Mouse (Mus musculus): ENCODE data around the gene Gm10638. TPM values are rescaled to one million over a fixed set of nuclear protein-coding genes. Genes with fewer than 3 reads are reported as not detected.

Gm10638 gene
- 1.8 and 2.2 TPM in 2 replicates for polyA plus RNA-seq (2012; rRNA removed)

- H3K27ac ChIP-seq (ENCODE audit: control insufficient read depth, insufficient read depth, low read length) = no peak within 1 kb of the TSS
- TF ChIP-seq POLR2A (IDR thresholded peaks at IDR 0.05; ENCODE audit: control insufficient read depth, extremely low read depth, insufficient read depth, low read length, poor library complexity) = no peak
- no peak for TF ChIP-seq CTCF (IDR thresholded peaks at IDR 0.05; ENCODE audit: borderline replicate concordance, control insufficient read depth, extremely low read depth, insufficient read depth, low read length, poor library complexity)
- peaks cover 7% of the 10 kb centered on the region; the same call in 1 of the 2 replicates for H3K4me1 ChIP-seq (replicated peaks; ENCODE audit: control insufficient read depth, insufficient read depth, low read length)
- H3K4me3 ChIP-seq (ENCODE audit: control insufficient read depth, insufficient read depth, low read length) = peak within 1 kb of the TSS; percentile 78
- H3K36me3 ChIP-seq (ENCODE audit: control insufficient read depth, insufficient read depth, low read length) = no peaks in the 10 kb centered on the region
- peak; percentile 62 for DNase-seq
- 0% methylated on average over 80 of the region's 88 CpGs for WGBS
- H3K27me3 ChIP-seq (ENCODE audit: control insufficient read depth, insufficient read depth, low read length) = no peaks in the 10 kb centered on the region
Observed at GRCm38 (mm10) chr8:86745221-86745934, at the start of gene Gm10638, which contains the start of gene Siah1a. TSS of gene Gm10638 (plus strand) at chr8:86745699. TSS of gene Siah1a (minus strand) at chr8:86745934.

GRCm38 (mm10) chr8:86695703-86696102, 49.8 kb upstream of the Gm10638 start:
- no peak for DNase-seq
- 100% methylated on average over 2 of the region's 2 CpGs for WGBS
- no peak overlapping the region for H3K27ac ChIP-seq (ENCODE audit: control insufficient read depth, insufficient read depth, low read length)
- no peaks in the 10 kb centered on the region for H3K27me3 ChIP-seq (ENCODE audit: control insufficient read depth, insufficient read depth, low read length)
- TF ChIP-seq CTCF (IDR thresholded peaks at IDR 0.05; ENCODE audit: borderline replicate concordance, control insufficient read depth, extremely low read depth, insufficient read depth, low read length, poor library complexity) (no peak), POLR2A (IDR thresholded peaks at IDR 0.05; ENCODE audit: control insufficient read depth, extremely low read depth, insufficient read depth, low read length, poor library complexity) (no peak)
- 0 out of 2 replicates have a peak, but pooled peaks cover 4% of the 10 kb centered on the region for H3K36me3 ChIP-seq (ENCODE audit: control insufficient read depth, insufficient read depth, low read length)
- no peak overlapping the region for H3K4me3 ChIP-seq (ENCODE audit: control insufficient read depth, insufficient read depth, low read length)
- peaks cover 13% of the 10 kb centered on the region for H3K4me1 ChIP-seq (replicated peaks; ENCODE audit: control insufficient read depth, insufficient read depth, low read length)

- Histone ChIP-seq H3K4me3 (ENCODE audit: control insufficient read depth, insufficient read depth, low read length) (no peak overlapping the region), H3K27me3 (ENCODE audit: control insufficient read depth, insufficient read depth, low read length) (no peaks in the 10 kb centered on the region), H3K36me3 (ENCODE audit: control insufficient read depth, insufficient read depth, low read length) (0 out of 2 replicates have a peak, but pooled peaks cover 4% of the 10 kb centered on the region), H3K4me1 (replicated peaks; ENCODE audit: control insufficient read depth, insufficient read depth, low read length) (peaks cover 9% of the 10 kb centered on the region), H3K27ac (ENCODE audit: control insufficient read depth, insufficient read depth, low read length) (no peak overlapping the region)
- DNase-seq = no peak
- WGBS = 85% methylated on average over 1 of the region's 1 CpGs
- TF ChIP-seq CTCF (IDR thresholded peaks at IDR 0.05; ENCODE audit: borderline replicate concordance, control insufficient read depth, extremely low read depth, insufficient read depth, low read length, poor library complexity) (no peak), POLR2A (IDR thresholded peaks at IDR 0.05; ENCODE audit: control insufficient read depth, extremely low read depth, insufficient read depth, low read length, poor library complexity) (no peak)
Observed at GRCm38 (mm10) chr8:86698811-86699421, 46.6 kb upstream of the Gm10638 start.

- H3K27ac ChIP-seq (ENCODE audit: control insufficient read depth, insufficient read depth, low read length) = no peak overlapping the region
- no peaks in the 10 kb centered on the region for H3K27me3 ChIP-seq (ENCODE audit: control insufficient read depth, insufficient read depth, low read length)
- H3K4me1 ChIP-seq (replicated peaks; ENCODE audit: control insufficient read depth, insufficient read depth, low read length) = peaks cover 9% of the 10 kb centered on the region
- DNase-seq = no peak
- TF ChIP-seq CTCF (IDR thresholded peaks at IDR 0.05; ENCODE audit: borderline replicate concordance, control insufficient read depth, extremely low read depth, insufficient read depth, low read length, poor library complexity) (no peak), POLR2A (IDR thresholded peaks at IDR 0.05; ENCODE audit: control insufficient read depth, extremely low read depth, insufficient read depth, low read length, poor library complexity) (no peak)
- H3K4me3 ChIP-seq (ENCODE audit: control insufficient read depth, insufficient read depth, low read length) = no peak overlapping the region
- WGBS = 57% methylated on average over 12 of the region's 12 CpGs
- H3K36me3 ChIP-seq (ENCODE audit: control insufficient read depth, insufficient read depth, low read length) = 0 out of 2 replicates have a peak, but pooled peaks cover 4% of the 10 kb centered on the region
Observed at GRCm38 (mm10) chr8:86699471-86699870, 46.0 kb upstream of the Gm10638 start.

- WGBS = 96% methylated on average over 3 of the region's 3 CpGs
- TF ChIP-seq POLR2A (IDR thresholded peaks at IDR 0.05; ENCODE audit: control insufficient read depth, extremely low read depth, insufficient read depth, low read length, poor library complexity) (no peak), CTCF (IDR thresholded peaks at IDR 0.05; ENCODE audit: borderline replicate concordance, control insufficient read depth, extremely low read depth, insufficient read depth, low read length, poor library complexity) (no peak)
Observed at GRCm38 (mm10) chr8:86702453-86702852, 43.0 kb upstream of the Gm10638 start.

GRCm38 (mm10) chr8:86705317-86705716, 40.2 kb upstream of the Gm10638 start:
- H3K36me3 ChIP-seq (ENCODE audit: control insufficient read depth, insufficient read depth, low read length) = no peaks in the 10 kb centered on the region
- 87% methylated on average over 3 of the region's 3 CpGs for WGBS
- H3K4me1 ChIP-seq (replicated peaks; ENCODE audit: control insufficient read depth, insufficient read depth, low read length) = peaks cover 28% of the 10 kb centered on the region
- no peak overlapping the region for H3K4me3 ChIP-seq (ENCODE audit: control insufficient read depth, insufficient read depth, low read length)
- DNase-seq = no peak
- H3K27ac ChIP-seq (ENCODE audit: control insufficient read depth, insufficient read depth, low read length) = peak overlapping the region; percentile 8
- no peak for TF ChIP-seq CTCF (IDR thresholded peaks at IDR 0.05; ENCODE audit: borderline replicate concordance, control insufficient read depth, extremely low read depth, insufficient read depth, low read length, poor library complexity)
- TF ChIP-seq POLR2A (IDR thresholded peaks at IDR 0.05; ENCODE audit: control insufficient read depth, extremely low read depth, insufficient read depth, low read length, poor library complexity) = no peak
- H3K27me3 ChIP-seq (ENCODE audit: control insufficient read depth, insufficient read depth, low read length) = no peaks in the 10 kb centered on the region

More at GRCm38 (mm10) chr8:86702453-86702852, 43.0 kb upstream of the Gm10638 start:
- DNase-seq = no peak
- Histone ChIP-seq H3K4me1 (replicated peaks; ENCODE audit: control insufficient read depth, insufficient read depth, low read length) (peaks cover 21% of the 10 kb centered on the region), H3K4me3 (ENCODE audit: control insufficient read depth, insufficient read depth, low read length) (no peak overlapping the region), H3K36me3 (ENCODE audit: control insufficient read depth, insufficient read depth, low read length) (no peaks in the 10 kb centered on the region), H3K27me3 (ENCODE audit: control insufficient read depth, insufficient read depth, low read length) (no peaks in the 10 kb centered on the region), H3K27ac (ENCODE audit: control insufficient read depth, insufficient read depth, low read length) (no peak overlapping the region)

All from thymus, adult 2 months (tissue).